Mouse (Mus musculus) liver, embryonic 11.5 days (tissue): ENCODE measurements around the gene Gm21983. TPM values are rescaled to one million over a fixed set of nuclear protein-coding genes. Genes with fewer than 3 reads are reported as not detected.

Experiments
- ATAC-seq: fragments of 200-750 bp; cut with Nextera tagmentation; replicated peaks from 2 replicates; pipeline ENCODE4 v1.8.0; 2017; ENCODE audit warnings: moderate number of reproducible peaks, mild to moderate bottlenecking, moderate TSS enrichment, moderate library complexity; ENCODE audit not compliant: low FRiP score
- DNase-seq: peaks from one replicate; pipeline ENCODE4 v3.0.0-alpha.2; 2017; ENCODE audit warnings: low spot score
- H3K27ac ChIP-seq: fragments of 300-500 bp; sonication (generic); 2 replicates; pipeline ENCODE4 v1.5.1; 2014; ENCODE audit warnings: mild to moderate bottlenecking, low read depth, low read length, control low read depth
- H3K27me3 ChIP-seq: fragments of 300-500 bp; sonication (generic); replicated peaks from 2 replicates; pipeline ENCODE4 v1.6.1; 2014; ENCODE audit warnings: low read length, mixed read lengths; ENCODE audit not compliant: control insufficient read depth, insufficient read depth
- H3K36me3 ChIP-seq: fragments of 300-500 bp; sonication (generic); 2 replicates; pipeline ENCODE4 v1.6.1; 2014; ENCODE audit warnings: mild to moderate bottlenecking, low read length, moderate library complexity, mixed read lengths; ENCODE audit not compliant: control insufficient read depth, insufficient read depth
- H3K4me1 ChIP-seq: fragments of 300-500 bp; sonication (generic); replicated peaks from 2 replicates; pipeline ENCODE4 v1.6.1; 2014; ENCODE audit warnings: low read length, mixed read lengths; ENCODE audit not compliant: control insufficient read depth, insufficient read depth
- H3K4me2 ChIP-seq: fragments of 300-500 bp; sonication (generic); 2 replicates; pipeline ENCODE4 v1.6.1; 2014; ENCODE audit warnings: mild to moderate bottlenecking, control low read depth, moderate library complexity
- H3K4me3 ChIP-seq: fragments of 300-500 bp; sonication (generic); 2 replicates; pipeline ENCODE4 v1.5.1; 2014; ENCODE audit warnings: low read depth, low read length, control low read depth
- H3K9ac ChIP-seq: fragments of 300-500 bp; sonication (generic); 2 replicates; pipeline ENCODE4 v1.6.1; 2014; ENCODE audit warnings: low read depth, low read length, control low read depth
- H3K9me3 ChIP-seq: fragments of 300-500 bp; sonication (generic); 2 replicates; pipeline ENCODE4 v1.6.1; 2016; ENCODE audit warnings: low read length, inconsistent platforms, mixed read lengths; ENCODE audit not compliant: control insufficient read depth
- WGBS: fragments of 180-500 bp; shearing (Covaris S2); extraction: QIAGEN DNeasy Blood & Tissue Kit; methylation state at CpG from one replicate; pipeline ENCODE4 v1.1.7; 2014; 5-methylcytosine and 5-hydroxymethylcytosine counted together
- polyA plus RNA-seq: library from polyadenylated mRNA; unstranded; fragments of >200 nt; fragmentation: Nextera tagmentation; extraction: Ambion mirVana; gene quantifications from 2 replicates; pipeline ENCODE4 v1.2.1, GENCODE M21; 2014

Gm21983 gene
- polyA plus RNA-seq, 1 experiment from 2014 or later: not detected

DNA sequence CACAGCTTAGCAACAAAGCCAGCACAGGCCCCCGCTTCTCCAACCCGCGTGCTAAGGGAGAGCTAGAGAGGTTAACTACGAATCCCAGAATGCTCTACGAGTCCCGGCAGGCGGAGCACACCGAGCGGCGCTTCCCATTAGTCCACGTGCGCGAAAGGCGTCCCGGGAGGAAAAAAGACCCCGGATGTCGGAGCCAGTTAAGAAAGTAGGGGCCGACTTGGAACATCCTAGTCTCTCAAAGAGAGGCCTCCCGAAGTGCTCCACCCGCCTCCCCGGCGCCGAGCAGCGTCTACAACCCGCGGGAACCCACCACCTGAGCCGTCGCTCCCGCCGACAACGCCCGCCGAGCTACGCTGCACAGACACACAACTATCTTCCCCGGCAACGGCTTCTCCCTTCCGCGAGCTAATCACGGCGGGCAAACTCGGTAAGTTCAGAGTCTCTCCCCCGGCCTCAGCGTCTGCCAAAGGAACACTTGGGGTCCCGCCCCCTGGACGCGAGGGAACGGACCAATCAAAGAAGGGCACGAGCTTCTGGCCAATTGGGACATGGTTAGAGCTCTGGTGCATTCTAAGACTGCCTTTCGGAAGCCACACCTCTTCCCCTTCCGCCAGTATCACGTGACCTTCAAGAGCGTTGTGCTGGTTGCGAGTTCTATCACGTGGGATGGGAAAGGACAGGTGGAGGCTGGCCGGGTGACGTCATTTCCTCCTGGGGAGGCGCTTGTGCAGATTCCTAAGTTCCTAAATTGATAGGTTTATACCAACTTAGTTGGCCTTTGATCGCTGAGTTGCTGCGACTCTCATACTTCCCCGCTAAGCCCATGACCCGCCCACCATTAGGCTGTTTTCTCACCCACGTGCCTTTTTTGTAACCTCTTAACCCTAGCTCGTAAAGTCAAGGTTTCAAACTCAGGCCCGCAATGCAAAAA is 15.1 kb upstream of the Gm21983 start, which contains the start of the genes BC024978 and Snrpa:
Gene BC024978, plus strand, starts transcription at position 101 of the 931 bp plus-strand sequence.
Gene Snrpa, minus strand, starts transcription at position 591 of the 931 bp plus-strand sequence.
- no peaks in the 10 kb centered on the region for H3K9me3 ChIP-seq
- H3K4me3 ChIP-seq: peak within 1 kb of the TSS; percentile 78
- H3K27me3 ChIP-seq: no peaks in the 10 kb centered on the region
- H3K27ac ChIP-seq: peak within 1 kb of the TSS; percentile 99
- peak; percentile 92 for DNase-seq
- peak within 1 kb of the TSS; percentile 91 for H3K9ac ChIP-seq
- H3K4me1 ChIP-seq: peaks cover 19% of the 10 kb centered on the region
- peak; percentile 98 for ATAC-seq
- H3K36me3 ChIP-seq: peaks cover 31% of the 10 kb centered on the region
- WGBS: under 1% methylated on average over 64 of the region's 64 CpGs
- peak within 1 kb of the TSS; percentile 89 for H3K4me2 ChIP-seq

DNA sequence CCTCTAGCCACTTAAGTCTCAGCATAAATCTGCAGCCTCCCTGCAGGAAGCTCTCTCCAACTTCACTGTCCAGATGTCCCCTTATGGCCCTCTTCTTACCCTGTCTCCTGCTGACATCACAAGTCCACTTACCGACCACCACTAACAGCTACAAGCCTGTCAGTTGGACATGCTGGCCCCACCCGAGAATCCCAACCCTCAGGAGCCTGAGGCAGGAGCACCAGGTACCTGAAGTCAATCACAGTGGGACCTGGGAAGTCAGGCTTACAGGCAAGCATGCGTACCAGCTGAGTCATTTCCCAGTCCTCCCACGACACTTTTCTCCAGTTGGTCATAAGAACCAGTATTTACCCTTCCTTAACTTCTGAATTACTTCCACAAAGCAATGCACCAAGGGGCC is 12.8 kb upstream of the Gm21983 start:
- WGBS: 77% methylated on average over 4 of the region's 4 CpGs
- ATAC-seq (no peak), DNase-seq (no peak)
- H3K27ac ChIP-seq: no peak overlapping the region
- peak overlapping the region; percentile 89; the same call in 1 of the 2 replicates for H3K4me2 ChIP-seq
- H3K9me3 ChIP-seq: no peaks in the 10 kb centered on the region
- H3K4me3 ChIP-seq: peak overlapping the region; percentile 20; the same call in 1 of the 2 replicates
- H3K4me1 ChIP-seq: peaks cover 19% of the 10 kb centered on the region
- H3K36me3 ChIP-seq: peaks cover 53% of the 10 kb centered on the region
- no peaks in the 10 kb centered on the region for H3K27me3 ChIP-seq
- H3K9ac ChIP-seq: no peak overlapping the region

DNA sequence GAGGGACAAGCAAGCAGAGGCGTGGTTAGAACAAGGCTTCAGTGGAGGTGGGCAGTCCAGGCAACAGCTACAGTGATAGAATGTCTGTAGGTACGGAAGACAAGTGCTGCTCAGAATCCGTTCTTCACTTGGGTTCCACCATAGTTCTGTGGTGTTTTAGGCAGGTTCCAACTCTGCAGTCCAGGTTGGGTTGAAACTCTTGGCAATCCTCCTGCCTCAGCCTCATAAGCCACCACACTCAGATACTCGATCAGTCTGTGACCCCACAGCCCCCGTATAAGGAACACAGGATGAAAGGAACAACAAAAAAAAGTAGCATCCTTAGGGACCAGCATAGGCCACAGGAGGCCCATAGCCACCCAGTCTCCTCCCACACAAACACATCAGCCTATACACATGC is 11.5 kb upstream of the Gm21983 start:
- Histone ChIP-seq H3K4me2 (no peak overlapping the region), H3K4me1 (peaks cover 19% of the 10 kb centered on the region), H3K27me3 (no peaks in the 10 kb centered on the region), H3K9me3 (no peaks in the 10 kb centered on the region), H3K9ac (no peak overlapping the region), H3K27ac (no peak overlapping the region), H3K36me3 (peaks cover 66% of the 10 kb centered on the region), H3K4me3 (no peak overlapping the region)
- WGBS: 95% methylated on average over 5 of the region's 5 CpGs
- no peak for DNase-seq
- no peak for ATAC-seq

DNA sequence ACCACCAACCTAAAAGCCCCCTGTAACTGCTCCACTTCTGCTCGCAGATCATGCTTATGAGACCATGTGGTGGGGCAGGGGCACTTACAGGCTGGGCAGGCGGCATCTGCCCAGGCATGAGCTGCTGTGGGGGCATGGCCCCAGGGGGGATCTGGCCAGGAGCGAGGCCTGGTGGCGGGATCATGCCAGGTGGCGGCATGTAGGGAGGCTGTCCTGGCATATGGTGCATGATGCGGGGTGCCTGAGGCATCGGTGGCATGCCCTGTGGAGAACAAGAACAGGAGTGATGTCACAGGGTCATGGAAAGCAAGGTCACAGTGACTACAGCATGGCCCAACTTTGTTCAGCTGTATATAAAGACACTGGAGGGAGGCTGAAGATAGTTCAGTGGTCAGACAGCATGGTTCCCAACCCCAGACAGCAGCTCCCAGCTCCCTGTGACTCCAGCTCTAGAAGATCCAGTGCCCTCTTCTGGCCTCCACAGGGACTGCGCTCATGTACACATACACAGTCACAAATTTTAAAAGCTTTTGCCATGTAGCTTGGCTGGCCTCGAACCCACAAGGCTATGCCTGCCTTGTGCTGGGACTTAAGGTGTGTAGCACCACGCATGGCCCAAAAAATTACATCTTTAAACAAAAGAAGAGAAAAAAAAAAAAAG is 8.5 kb upstream of the Gm21983 start:
- no peak for ATAC-seq
- Histone ChIP-seq H3K36me3 (peaks cover 91% of the 10 kb centered on the region), H3K27me3 (no peaks in the 10 kb centered on the region), H3K4me2 (no peak overlapping the region), H3K4me3 (no peak overlapping the region), H3K27ac (no peak overlapping the region), H3K4me1 (peaks cover 5% of the 10 kb centered on the region), H3K9me3 (no peaks in the 10 kb centered on the region), H3K9ac (no peak overlapping the region)
- no peak for DNase-seq
- 98% methylated on average over 10 of the region's 10 CpGs for WGBS

DNA sequence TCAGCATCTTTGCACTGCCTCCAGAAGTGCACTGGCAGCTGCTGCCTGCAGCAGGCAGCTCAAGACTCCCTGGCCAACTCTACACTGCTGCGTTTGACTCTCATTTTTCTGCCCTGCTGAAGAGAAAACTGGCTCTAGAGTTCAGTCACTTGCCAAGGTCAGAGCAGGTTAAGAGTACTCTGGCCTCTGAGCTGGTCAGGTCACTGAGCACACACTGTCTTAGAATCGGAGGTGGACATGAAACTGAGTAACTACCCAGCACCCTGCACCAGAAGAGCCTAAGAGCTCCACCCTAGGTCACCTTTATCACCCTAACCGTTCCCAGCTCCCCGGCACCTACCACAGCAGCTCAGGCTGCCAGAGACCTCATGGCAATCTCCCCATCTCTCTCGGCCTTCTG is 5.1 kb upstream of the Gm21983 start:
- Histone ChIP-seq H3K9ac (no peak overlapping the region), H3K4me1 (no peaks in the 10 kb centered on the region), H3K36me3 (peaks cover 63% of the 10 kb centered on the region), H3K4me3 (no peak overlapping the region), H3K4me2 (no peak overlapping the region), H3K27me3 (no peaks in the 10 kb centered on the region), H3K9me3 (no peaks in the 10 kb centered on the region), H3K27ac (no peak overlapping the region)
- ATAC-seq (no peak), DNase-seq (no peak)
- WGBS: 91% methylated on average over 5 of the region's 5 CpGs

DNA sequence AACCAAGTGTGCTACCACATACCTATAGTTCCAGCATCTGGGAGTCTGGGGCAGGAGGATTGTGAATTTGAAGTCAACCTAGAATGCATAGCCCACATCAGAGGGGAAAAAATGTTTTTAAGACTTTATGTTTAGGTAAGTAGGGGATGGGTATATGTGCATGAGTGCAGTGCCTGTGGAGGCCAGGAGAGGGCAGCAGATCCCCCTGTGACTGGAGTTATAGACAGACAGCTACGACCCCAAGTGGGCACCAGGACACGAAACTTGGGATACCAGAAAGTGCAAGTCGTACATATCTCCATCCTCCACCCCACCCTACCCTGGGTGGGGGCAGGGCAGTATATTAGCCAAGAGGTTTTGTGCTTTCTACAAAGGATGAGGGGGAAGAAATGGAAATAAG is 4.1 kb upstream of the Gm21983 start:
- ATAC-seq (peak; percentile 46; the same call in 1 of the 2 replicates), DNase-seq (peak; percentile 68)
- Histone ChIP-seq H3K36me3 (peaks cover 53% of the 10 kb centered on the region), H3K4me3 (no peak overlapping the region), H3K4me1 (peaks cover 2% of the 10 kb centered on the region; the same call in 1 of the 2 replicates), H3K9ac (no peak overlapping the region), H3K27ac (no peak overlapping the region), H3K4me2 (no peak overlapping the region), H3K27me3 (no peaks in the 10 kb centered on the region), H3K9me3 (no peaks in the 10 kb centered on the region)
- WGBS: 38% methylated on average over 3 of the region's 3 CpGs

DNA sequence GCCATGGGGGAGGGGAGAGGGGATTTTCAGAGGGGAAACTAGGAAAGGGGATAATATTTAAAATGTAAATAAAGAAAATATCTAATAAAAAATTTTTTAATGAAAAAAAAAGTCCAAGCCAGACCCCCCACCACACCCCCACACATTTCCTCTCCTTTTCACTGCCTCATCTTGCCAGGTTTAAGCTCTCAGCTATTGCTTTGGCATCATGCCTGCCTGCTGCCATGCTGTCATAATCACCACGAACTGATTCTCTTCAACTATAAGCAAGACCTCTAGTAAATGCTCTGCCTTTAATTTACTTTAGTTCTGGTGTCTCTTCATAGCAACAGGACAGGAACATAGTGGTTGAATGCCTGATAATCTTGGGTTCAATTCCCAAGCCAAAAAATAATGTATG is 1.6 kb upstream of the Gm21983 start:
- Histone ChIP-seq H3K36me3 (peaks cover 28% of the 10 kb centered on the region), H3K27ac (no peak overlapping the region), H3K4me3 (no peak overlapping the region), H3K9ac (no peak overlapping the region), H3K9me3 (no peaks in the 10 kb centered on the region), H3K27me3 (no peaks in the 10 kb centered on the region), H3K4me2 (no peak overlapping the region), H3K4me1 (peaks cover 8% of the 10 kb centered on the region)
- 93% methylated on average over 1 of the region's 1 CpGs for WGBS
- no peak for ATAC-seq
- no peak for DNase-seq

DNA sequence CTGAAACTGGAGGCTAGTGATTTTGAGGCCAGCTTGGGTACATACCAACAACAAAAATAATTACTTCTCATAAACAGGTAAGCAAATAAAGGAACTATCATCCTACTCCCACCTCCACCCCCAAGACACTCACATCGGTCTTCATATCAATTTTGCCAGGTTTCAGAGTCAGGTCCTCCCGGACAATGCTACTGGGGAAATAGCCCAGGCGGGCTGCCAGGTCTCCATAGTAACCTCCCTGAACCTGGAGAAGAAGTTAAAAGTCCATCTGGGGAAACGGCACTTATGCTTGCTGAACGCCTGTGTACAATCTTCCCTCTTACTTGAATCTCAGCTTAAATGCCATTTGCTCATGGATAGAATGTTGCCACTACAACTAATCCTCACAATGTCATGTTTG is 850 bp downstream of the Gm21983 start:
- H3K4me2 ChIP-seq: no peak overlapping the region
- DNase-seq: no peak
- H3K9me3 ChIP-seq: no peaks in the 10 kb centered on the region
- peak overlapping the region; percentile 67; the same call in 1 of the 2 replicates for H3K27ac ChIP-seq
- ATAC-seq: no peak
- H3K9ac ChIP-seq: no peak overlapping the region
- H3K4me1 ChIP-seq: peaks cover 8% of the 10 kb centered on the region
- H3K27me3 ChIP-seq: no peaks in the 10 kb centered on the region
- no peak overlapping the region for H3K4me3 ChIP-seq
- WGBS: 85% methylated on average over 5 of the region's 5 CpGs
- H3K36me3 ChIP-seq: peaks cover 7% of the 10 kb centered on the region
